Mouse (Mus musculus) E14TG2a.4 (cell line): Measurements from ENCODE around the gene Pold1.

ENCODE experiments used
- H3K27me3 ChIP-seq: 2 replicates; pipeline ENCODE4 v1.6.1; 2014; ENCODE audit warnings: low read length, control low read depth; ENCODE audit not compliant: insufficient read depth
- H3K36me3 ChIP-seq: 2 replicates; pipeline ENCODE4 v1.6.1; 2014; ENCODE audit warnings: low read length, control low read depth; ENCODE audit not compliant: insufficient read depth
- H3K4me1 ChIP-seq: replicated peaks from 2 replicates; pipeline ENCODE4 v1.6.1; 2014; ENCODE audit warnings: low read depth, low read length, control low read depth
- H3K4me3 ChIP-seq: replicated peaks from 2 replicates; pipeline ENCODE4 v1.5.1; 2014; ENCODE audit warnings: mild to moderate bottlenecking, low read length
- H3K9me3 ChIP-seq: 2 replicates; pipeline ENCODE4 v1.6.1; 2014; ENCODE audit warnings: low read length, control low read depth
- CTCF ChIP-seq: conservative IDR thresholded peaks from 2 replicates; pipeline ENCODE4 v1.5.1; 2014; ENCODE audit warnings: low read length
- NANOG ChIP-seq: IDR thresholded peaks from 2 replicates; pipeline ENCODE4 v1.6.1; 2014; ENCODE audit warnings: borderline replicate concordance, low read length, mixed read lengths
- POU5F1 ChIP-seq: IDR thresholded peaks from 2 replicates; pipeline ENCODE4 v1.6.1; 2014; ENCODE audit warnings: low read length, borderline replicate concordance

The Pold1 gene

DNA sequence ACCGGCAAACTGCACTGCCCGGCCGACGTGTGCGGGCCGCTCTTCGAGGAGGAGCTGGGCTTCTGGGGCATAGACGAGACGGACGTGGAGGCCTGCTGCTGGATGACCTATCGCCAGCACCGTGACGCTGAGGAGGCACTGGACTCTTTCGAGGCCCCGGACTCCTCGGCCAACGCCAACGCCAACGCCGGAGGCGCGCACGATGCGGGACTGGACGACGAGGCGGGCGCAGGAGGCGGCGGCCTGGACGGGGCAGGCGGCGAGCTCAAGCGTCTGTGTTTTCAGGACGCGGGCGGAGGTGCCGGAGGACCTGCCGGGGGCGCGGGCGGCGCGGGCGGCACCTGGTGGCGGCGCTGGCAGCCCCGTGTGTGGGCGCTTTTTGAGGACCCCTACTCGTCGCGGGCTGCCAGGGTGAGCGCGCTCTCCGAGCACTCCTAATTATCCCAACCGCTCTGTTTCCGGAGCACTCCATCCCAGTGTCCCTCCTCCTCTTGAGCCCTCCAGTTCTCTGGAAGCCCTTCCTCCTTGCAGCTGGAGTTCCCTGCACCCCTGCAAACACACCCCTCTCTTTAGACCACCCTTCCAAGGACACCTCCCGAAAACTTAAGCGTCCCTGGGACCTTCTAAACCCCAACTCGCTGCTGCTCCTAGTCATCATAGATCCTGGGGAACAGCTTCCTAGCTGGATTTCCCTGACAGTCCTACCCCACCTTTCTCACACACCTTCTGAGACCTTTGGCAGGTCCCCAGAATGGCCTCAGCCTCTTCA, 42.9 kb upstream of the Pold1 start:
- Histone ChIP-seq H3K4me1 (peaks cover 80% of the 10 kb centered on the region), H3K9me3 (no peaks in the 10 kb centered on the region), H3K4me3 (peak overlapping the region; percentile 93), H3K36me3 (peaks cover 34% of the 10 kb centered on the region), H3K27me3 (peaks cover 28% of the 10 kb centered on the region)
- TF ChIP-seq NANOG (no peak), CTCF (no peak), POU5F1 (no peak)

- no peaks in the 10 kb centered on the region for H3K9me3 ChIP-seq
- TF ChIP-seq NANOG, result no peak
- TF ChIP-seq POU5F1, result no peak
- no peak for TF ChIP-seq CTCF
- H3K4me3 ChIP-seq, result peak within 1 kb of the TSS; percentile 93
- H3K4me1 ChIP-seq, result peaks cover 77% of the 10 kb centered on the region
- peaks cover 26% of the 10 kb centered on the region for H3K36me3 ChIP-seq
- peaks cover 32% of the 10 kb centered on the region for H3K27me3 ChIP-seq
Observed at GRCm38 (mm10) chr7:44590402-44591347, 42.0 kb upstream of the Pold1 start, which contains the start of gene Kcnc3. Gene Kcnc3 (plus strand): TSS chr7:44590664.

DNA sequence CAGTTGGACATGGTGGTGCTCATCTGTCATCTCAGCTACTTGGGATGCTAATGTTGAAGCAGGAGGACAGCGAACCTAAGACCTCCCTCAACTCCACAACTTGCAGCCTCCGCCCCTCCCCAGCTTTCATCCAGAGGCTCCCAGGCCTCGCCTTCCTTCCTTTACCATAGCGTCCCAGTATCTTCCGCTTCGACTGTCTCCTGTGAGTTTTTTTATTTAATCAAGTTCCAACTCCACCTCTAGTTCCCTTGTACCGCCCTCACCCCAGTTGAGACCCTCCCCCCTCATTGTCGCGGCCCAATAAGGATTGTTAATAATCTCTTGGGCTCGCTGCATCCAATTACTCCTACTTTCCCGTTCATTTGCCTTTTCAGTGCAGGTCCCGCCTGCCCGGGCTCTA, 41.3 kb upstream of the Pold1 start:
- H3K27me3 ChIP-seq, result peaks cover 38% of the 10 kb centered on the region
- TF ChIP-seq POU5F1 (no peak), NANOG (no peak), CTCF (no peak)

DNA sequence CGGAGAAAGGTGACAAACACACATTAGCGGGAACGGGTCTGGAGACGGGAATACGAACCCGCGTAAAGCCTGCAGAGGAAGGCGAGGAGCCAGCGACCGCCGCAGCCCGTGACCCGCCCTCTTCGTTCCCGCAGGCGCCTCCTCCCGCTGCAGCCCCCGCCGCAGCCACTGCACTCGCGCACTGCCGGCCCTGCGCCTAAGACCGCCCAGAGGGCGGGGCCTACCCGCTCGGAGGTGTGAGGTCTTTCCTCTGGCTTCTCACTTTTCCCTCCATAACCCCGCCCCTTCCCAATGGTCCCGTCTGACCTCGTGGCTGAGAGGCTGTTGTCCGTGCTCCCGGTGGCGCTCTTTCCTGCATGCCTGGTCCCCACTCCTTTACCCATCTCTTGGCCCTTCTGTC, 40.5 kb upstream of the Pold1 start:
- no peak for TF ChIP-seq NANOG
- TF ChIP-seq POU5F1, result no peak
- no peak for TF ChIP-seq CTCF
- peaks cover 38% of the 10 kb centered on the region for H3K27me3 ChIP-seq
- no peaks in the 10 kb centered on the region for H3K9me3 ChIP-seq
- peak overlapping the region; percentile 77 for H3K4me3 ChIP-seq
- peaks cover 19% of the 10 kb centered on the region for H3K36me3 ChIP-seq
- peaks cover 65% of the 10 kb centered on the region for H3K4me1 ChIP-seq

More for the DNA sequence above, 41.3 kb upstream of the Pold1 start:
- peak overlapping the region; percentile 77 for H3K4me3 ChIP-seq
- no peaks in the 10 kb centered on the region for H3K9me3 ChIP-seq
- peaks cover 70% of the 10 kb centered on the region for H3K4me1 ChIP-seq
- peaks cover 26% of the 10 kb centered on the region for H3K36me3 ChIP-seq

DNA sequence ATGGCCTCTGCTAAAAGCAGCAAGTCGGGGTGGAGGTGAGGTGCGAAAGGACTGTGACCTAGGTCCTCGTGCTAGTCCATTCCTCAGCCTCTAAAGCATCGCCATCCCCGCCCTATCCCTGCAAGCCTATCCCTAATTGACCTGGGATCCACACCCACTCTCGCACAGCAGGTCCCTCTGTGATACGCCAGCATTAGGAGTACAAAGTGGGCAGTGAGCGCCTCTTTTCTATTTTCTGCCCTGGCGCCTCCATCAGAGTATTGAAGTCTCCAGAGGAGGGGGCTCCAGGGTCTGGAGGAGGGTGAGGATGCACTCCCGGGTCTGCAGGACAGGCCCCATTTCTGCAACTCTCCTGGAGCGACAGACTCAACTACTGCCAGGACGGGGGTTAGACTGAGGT, 39.7 kb upstream of the Pold1 start:
- TF ChIP-seq NANOG (no peak), CTCF (no peak), POU5F1 (no peak)
- H3K4me1 ChIP-seq, result peaks cover 59% of the 10 kb centered on the region
- peaks cover 38% of the 10 kb centered on the region for H3K27me3 ChIP-seq
- H3K36me3 ChIP-seq, result peaks cover 16% of the 10 kb centered on the region
- no peaks in the 10 kb centered on the region for H3K9me3 ChIP-seq
- H3K4me3 ChIP-seq, result peak overlapping the region; percentile 77

GRCm38 (mm10) chr7:44587676-44588075, 39.0 kb upstream of the Pold1 start:
- H3K4me1 ChIP-seq, result peaks cover 52% of the 10 kb centered on the region
- TF ChIP-seq POU5F1 (no peak), NANOG (no peak), CTCF (no peak)

DNA sequence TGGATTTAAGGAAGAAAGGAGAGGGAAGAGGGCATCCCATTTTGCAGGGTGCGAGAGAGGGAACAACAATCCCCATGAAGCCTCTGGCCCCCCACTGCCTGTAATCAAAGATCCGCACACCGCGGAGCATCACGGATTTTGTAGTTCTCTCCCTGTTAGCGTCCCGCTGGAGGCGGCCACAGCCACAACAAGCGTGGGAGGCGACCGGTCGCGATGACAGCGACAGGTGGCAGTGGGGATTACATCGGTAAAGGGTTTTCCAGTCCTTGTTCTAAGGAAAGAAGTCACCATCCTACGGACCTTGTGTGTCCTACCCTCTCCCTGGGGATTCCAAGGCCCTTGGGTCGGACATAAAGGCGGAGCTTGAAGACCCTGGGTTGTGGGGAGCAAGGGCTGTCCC, 38.3 kb upstream of the Pold1 start:
- Histone ChIP-seq H3K27me3 (peaks cover 33% of the 10 kb centered on the region), H3K4me3 (peak overlapping the region; percentile 77), H3K36me3 (peaks cover 17% of the 10 kb centered on the region), H3K9me3 (no peaks in the 10 kb centered on the region), H3K4me1 (peaks cover 51% of the 10 kb centered on the region)
- no peak for TF ChIP-seq NANOG
- no peak for TF ChIP-seq POU5F1
- TF ChIP-seq CTCF, result no peak

More at GRCm38 (mm10) chr7:44587676-44588075, 39.0 kb upstream of the Pold1 start:
- H3K36me3 ChIP-seq, result peaks cover 13% of the 10 kb centered on the region
- peak overlapping the region; percentile 77 for H3K4me3 ChIP-seq
- H3K9me3 ChIP-seq, result no peaks in the 10 kb centered on the region
- H3K27me3 ChIP-seq, result peaks cover 40% of the 10 kb centered on the region

GRCm38 (mm10) chr7:44586518-44586917, 37.9 kb upstream of the Pold1 start:
- TF ChIP-seq CTCF (no peak), POU5F1 (no peak), NANOG (no peak)
- H3K4me3 ChIP-seq, result peak overlapping the region; percentile 77
- H3K36me3 ChIP-seq, result peaks cover 17% of the 10 kb centered on the region
- peaks cover 50% of the 10 kb centered on the region for H3K4me1 ChIP-seq
- H3K9me3 ChIP-seq, result no peaks in the 10 kb centered on the region
- H3K27me3 ChIP-seq, result peaks cover 29% of the 10 kb centered on the region
